Mouse (Mus musculus) inflammation-experienced regulatory T-cells (primary cell): ENCODE data around the gene Slc35e4. TPM values are rescaled to one million over a fixed set of nuclear protein-coding genes. Genes with fewer than 3 reads are reported as not detected.

Source experiments
- polyA plus RNA-seq, 2 experiments: library from polyadenylated mRNA; unstranded; fragments of 100-300 nt; shearing (Covaris generic); gene quantifications; one replicate each; pipeline ENCODE4 v1.2.1; 2017

Slc35e4 gene
- 1 to 10 TPM; 3.9 to 4.0 TPM for polyA plus RNA-seq

DNA sequence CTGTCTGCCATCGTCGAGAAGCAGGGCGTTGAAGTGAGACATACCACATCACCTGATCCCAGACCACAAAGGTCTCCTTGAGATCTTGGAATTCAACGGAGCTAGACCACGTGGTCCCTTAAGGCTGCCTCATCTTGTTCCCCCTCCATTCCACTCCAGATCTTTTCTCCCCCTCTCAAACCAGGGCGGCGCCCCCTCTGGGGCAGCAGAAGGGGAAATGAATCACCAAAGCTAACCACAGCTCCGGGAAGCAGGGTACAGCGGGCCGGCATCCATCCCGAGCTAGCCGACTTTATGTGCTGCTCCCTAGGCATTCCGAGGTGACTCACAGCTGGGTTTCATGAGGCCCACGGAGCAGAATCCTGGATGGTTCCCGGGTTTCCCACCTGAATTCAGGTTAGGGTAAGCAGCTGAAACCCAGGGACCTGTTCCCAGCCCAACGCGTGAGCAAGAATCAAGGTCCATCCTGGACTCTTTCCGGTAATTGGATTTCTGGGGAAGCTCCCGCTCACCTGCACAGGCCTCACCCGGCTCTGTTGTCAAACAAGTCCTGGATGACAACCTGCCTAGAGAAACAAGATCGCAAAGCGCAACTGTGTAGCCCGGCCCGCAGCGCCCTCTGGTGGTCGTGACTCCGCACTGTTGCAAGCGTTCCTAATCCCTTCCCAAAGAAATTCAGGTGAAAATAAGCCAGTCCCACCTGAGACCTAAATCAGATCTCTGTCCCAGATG is at the start of gene Slc35e4:
TSS of gene Slc35e4 (minus strand) at position 556 of the 732 bp plus-strand sequence.

DNA sequence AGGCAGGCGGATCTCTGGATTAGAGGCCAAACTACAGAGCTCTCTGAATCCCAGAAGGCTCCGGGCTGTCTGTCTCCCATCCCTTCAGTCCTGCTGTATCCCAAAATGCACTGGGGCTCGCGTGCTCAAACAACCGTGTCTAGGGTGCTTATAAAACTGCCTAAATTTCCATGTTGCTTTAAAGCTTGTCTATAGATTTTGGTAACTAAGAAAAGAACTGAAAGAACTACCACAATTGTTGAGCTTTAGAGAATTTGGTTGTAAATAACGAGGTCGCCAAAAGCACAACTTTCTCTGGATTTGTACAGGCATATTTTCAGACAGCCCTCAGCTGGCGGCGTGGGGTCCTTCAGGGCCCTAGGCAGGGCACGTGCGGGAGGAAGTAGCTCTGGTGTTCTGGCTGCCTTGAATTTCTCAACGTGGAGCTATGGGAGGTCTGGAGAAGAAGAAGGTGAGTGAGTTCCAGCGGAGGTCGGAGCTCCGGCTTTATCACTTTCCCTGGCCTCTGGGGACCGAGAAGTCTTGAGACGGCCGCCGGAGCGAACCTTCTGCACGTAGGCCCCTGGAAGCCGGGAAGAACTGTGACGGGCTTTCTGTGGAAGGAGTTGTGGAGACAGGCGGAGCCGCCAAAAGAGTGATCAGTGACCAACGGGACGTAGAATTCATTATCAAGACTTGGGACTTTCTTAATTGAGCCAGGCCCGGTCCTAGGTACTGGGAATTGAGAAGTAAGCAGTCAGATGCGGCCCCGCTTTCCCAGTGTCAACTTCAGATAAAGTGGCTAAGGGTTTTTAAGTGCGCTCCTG is 49.3 kb upstream of the Slc35e4 start, which contains the start of gene Pes1:
TSS of gene Pes1 (plus strand) at position 366 of the 806 bp plus-strand sequence.

DNA sequence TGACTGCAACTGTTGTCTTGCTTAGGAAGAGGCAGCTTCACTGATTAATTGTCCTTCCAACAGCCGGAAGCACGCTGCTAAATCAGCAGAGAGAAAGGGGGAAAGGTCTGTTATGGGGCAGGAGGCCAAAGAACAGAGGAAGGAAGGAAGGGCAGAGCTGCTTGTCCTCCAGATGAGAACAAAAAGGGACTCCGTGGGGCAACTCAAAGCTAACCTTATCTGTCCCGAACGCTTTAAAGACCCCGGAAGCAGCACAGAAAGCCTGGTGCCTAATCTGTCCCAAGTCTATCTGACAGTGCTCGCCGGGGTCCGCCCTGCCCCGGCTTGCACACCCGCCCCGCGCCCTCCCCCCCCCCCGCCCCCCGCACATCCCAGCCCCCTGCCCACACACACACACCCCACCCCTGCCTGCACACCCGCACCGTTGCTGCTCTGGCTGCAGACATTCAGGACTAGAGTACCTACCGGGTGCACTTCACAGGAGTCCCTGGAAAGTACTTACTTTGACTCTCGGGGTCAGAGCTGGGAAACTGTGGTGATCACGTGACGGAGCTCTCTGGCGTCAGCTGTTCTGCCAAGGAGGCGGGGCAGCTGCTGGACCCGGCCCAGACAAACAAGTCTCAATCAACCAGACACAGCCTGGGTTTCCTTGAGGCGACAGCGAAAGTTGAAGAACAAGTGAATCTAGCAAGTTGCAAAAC is 17.2 kb upstream of the Slc35e4 start, which contains the start of gene Tcn2:
TSS of gene Tcn2 (minus strand) at position 649 of the 701 bp plus-strand sequence.

DNA sequence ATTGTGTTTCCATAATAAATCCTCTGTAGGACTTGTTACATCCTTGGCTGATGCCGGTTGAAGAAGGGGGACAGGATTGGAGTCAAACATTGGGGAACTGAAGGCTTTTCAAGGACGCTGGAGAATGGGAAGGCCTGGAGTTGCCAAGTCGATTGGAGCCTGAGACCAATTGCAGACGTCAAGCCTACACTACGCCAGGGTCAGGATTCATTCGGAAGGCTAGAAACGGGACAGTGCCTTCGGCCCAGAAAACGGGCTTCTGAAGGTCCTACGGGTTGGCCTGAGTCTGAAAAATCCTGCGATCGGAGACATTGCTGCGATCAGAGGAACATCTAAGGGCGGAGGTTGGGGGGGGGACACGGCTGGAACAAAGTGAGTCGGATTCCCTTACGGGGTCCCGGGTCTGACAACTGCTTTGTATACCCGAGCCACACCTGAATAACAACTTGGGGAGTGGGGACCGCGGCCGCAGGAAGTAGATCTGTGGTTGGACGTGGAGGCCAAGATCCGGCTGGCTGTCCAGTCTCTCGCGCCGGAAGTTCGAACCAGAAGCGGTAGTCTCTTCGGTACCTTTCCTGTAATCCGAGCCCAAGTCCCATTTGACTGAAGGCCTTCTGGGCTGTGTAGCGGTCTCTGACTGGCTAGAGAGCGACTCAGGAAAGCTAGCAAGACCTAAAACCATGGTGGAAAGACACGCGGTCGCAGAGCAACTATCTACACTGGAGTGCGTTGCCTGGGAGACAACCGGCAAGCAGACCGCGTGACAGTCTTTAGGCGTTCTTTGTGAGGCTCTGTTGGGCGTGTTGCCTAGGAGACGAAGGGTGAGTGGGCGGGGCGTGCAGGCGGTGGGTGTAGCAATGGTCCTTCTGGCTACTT is 19.8 kb downstream of the Slc35e4 start, which contains the start of the genes 4921536K21Rik and Dusp18:
TSS of gene 4921536K21Rik (minus strand) at position 693 of the 876 bp plus-strand sequence.
TSS of gene Dusp18 (plus strand) at position 835 of the 876 bp plus-strand sequence.

DNA sequence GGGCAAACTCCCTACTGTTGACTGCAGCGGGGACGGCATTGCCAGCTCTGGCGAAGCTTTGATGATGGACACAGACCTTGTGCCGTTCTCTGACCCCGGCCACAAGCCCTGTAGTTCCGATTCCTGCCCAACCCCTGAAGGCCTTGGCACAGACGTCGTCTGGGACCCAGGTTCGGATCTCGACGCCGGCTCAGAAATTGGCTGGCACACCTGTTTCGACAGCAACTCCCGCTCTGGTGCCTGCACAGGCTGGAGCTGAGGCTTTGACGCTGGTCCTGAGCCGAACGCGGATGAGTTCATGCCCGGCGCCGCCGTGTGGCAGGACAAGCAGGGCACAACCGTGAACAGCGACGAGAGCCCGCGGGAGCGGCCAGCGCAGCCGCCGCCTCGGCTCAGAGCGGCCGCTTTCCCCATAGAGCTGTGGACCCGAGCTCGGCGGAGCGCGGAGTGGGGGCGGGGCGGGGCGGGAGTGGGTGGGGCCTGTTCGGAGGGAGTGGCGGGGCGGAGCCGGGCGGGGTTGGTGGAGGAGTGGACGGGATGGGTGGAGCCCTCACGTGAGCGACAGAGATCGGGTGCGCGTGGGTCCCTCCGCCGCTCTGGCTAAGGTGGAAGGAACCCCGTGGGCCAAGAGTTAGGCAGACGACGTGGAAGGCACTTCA is 50.9 kb downstream of the Slc35e4 start, which contains the start of gene Osbp2:
TSS of gene Osbp2 (minus strand) at position 450 of the 659 bp plus-strand sequence.

Other genes starting within 250 kb of the Slc35e4 start
- 1 to 10 TPM in 1 of 2 experiments, under 1 TPM in 1; 0.22 to 1.0 TPM for gene Osbp2, start 50.8 kb downstream of the Slc35e4 start, polyA plus RNA-seq
- not detected for gene 4921536K21Rik, start 19.6 kb downstream of the Slc35e4 start, polyA plus RNA-seq
- gene Dusp18, start 19.4 kb downstream of the Slc35e4 start, polyA plus RNA-seq: under 1 TPM; 0.30 to 0.42 TPM
- gene Tcn2, start 17.5 kb upstream of the Slc35e4 start, polyA plus RNA-seq: 10 to 100 TPM; 17.7 to 51.7 TPM
- 10 to 100 TPM; 73.5 to 86.3 TPM for gene Pes1, start 49.3 kb upstream of the Slc35e4 start, polyA plus RNA-seq
- gene 4930556J24Rik, start 62.1 kb upstream of the Slc35e4 start, polyA plus RNA-seq: under 1 TPM; 0.29 to 0.88 TPM
- gene Gal3st1, start 69.0 kb upstream of the Slc35e4 start, polyA plus RNA-seq: 1 to 10 TPM in 1 of 2 experiments, under 1 TPM in 1; 0.33 to 1.8 TPM
- gene Sec14l4, start 116.8 kb upstream of the Slc35e4 start, polyA plus RNA-seq: under 1 TPM in 1 of 2 experiments, not detected in 1; 0.75 TPM
- gene Sec14l3, start 150.2 kb upstream of the Slc35e4 start, polyA plus RNA-seq: 1 to 10 TPM in 1 of 2 experiments, under 1 TPM in 1; 0.19 to 1.5 TPM
- gene Mtfp1, start 180.8 kb upstream of the Slc35e4 start, polyA plus RNA-seq: 1 to 10 TPM; 1.9 to 4.1 TPM
- 1 to 10 TPM in 1 of 2 experiments, under 1 TPM in 1; 0.77 to 2.8 TPM for gene Sec14l2, start 208.8 kb upstream of the Slc35e4 start, polyA plus RNA-seq
- gene Rnf215, start 220.5 kb upstream of the Slc35e4 start, polyA plus RNA-seq: 10 to 100 TPM; 43.2 to 52.4 TPM
- gene Ccdc157, start 245.6 kb upstream of the Slc35e4 start, polyA plus RNA-seq: 1 to 10 TPM; 4.4 to 9.4 TPM
- gene Sf3a1, start 245.7 kb upstream of the Slc35e4 start, polyA plus RNA-seq: 10 to 100 TPM; 69.4 to 69.8 TPM